Mouse (Mus musculus) thymus, adult 2 months (tissue): Measurements from ENCODE around the gene Tmem52.

ENCODE experiments used
- CTCF ChIP-seq: fragments of 200-500 bp; IDR thresholded peaks from 2 replicates; pipeline ENCODE4 v1.5.1; 2012; ENCODE audit warnings: mild to moderate bottlenecking, control low read depth, low read length, moderate library complexity, borderline replicate concordance; ENCODE audit not compliant: control insufficient read depth, poor library complexity, insufficient read depth; ENCODE audit errors: extremely low read depth
- POLR2A ChIP-seq: fragments of 200-500 bp; IDR thresholded peaks from 2 replicates; pipeline ENCODE4 v1.6.1; 2012; ENCODE audit warnings: mild to moderate bottlenecking, low read length, control low read depth, moderate library complexity; ENCODE audit not compliant: control insufficient read depth, poor library complexity, insufficient read depth; ENCODE audit errors: extremely low read depth

DNA sequence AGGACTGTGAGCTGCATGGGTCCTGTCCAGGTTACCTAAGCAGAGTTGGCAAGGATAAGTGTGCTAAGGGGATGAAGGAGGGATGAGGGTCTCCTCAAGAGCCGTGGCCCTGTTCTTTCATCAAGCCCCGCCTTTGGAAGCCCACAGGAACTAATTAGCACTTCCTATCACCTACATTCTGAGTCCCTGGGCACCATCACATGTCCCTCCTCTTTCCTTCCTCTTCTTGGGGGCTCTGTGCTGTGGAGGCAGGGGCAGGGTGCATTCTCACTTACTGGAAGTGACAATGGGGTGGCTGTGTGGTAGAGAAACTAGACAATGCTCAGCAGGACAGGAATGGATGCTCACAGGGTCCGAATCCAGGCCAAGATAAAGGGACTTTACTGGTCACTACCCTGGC lies 18.8 kb downstream of the Tmem52 start:
- TF ChIP-seq POLR2A (no peak), CTCF (no peak)
